Mouse (Mus musculus) cortical plate, adult 2 months (tissue): Measurements from ENCODE around the gene Itga6.

Experiments used
- CTCF ChIP-seq: fragments of 200-500 bp; IDR thresholded peaks from 2 replicates; pipeline ENCODE4 v1.5.1; 2011; ENCODE audit warnings: mild to moderate bottlenecking, control low read depth, low read length; ENCODE audit not compliant: insufficient read depth; ENCODE audit errors: extremely low read depth
- POLR2A ChIP-seq: fragments of 200-500 bp; IDR thresholded peaks from 2 replicates; pipeline ENCODE4 v1.6.1; 2011; ENCODE audit warnings: mild to moderate bottlenecking, low read length, control low read depth; ENCODE audit not compliant: insufficient read depth; ENCODE audit errors: extremely low read depth

GRCm38 (mm10) chr2:71755748-71756147 lies 10.3 kb downstream of the Itga6 start:
- TF ChIP-seq POLR2A (no peak), CTCF (no peak)
